9 mouse cellular contexts compared by ENCODE assay signal in the genomic region with DNA sequence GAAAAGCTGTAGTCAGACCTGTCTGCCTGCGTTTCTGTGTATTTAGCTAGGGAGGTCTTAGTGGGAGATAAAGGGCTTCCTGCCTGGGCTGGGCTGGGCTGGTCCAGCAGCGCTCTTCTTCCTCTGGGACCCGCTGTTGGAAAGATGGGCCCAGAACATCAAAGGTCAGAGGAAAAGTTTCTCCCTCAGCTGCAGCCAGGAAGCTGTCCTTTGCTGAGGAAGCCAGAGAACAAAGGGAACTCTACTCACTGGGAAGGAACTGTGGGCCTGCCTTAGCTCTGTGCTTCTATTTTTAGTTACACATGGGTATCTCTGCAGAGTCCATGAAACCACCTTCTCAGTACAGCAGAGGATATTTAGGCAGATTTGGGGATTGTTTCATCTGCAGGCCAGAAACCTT.
DNase-seq lines count a peak whose midpoint lies in the region; ATAC-seq and TF ChIP-seq lines count a peak whose summit lies in the region.
"Had no signal": no experiment of that assay in that cellular context is flagged by ENCODE, and none has a peak within 500 bp of the region (broad histone marks: within the 10 kb centered on the region; RNA-seq: fewer than 3 reads in every experiment).

No protein-coding gene starts in this region.

- H3K9me3 ChIP-seq in forebrain, embryonic 14.5 days (replicated peaks; ENCODE audit: control insufficient read depth, low read length), result no peaks in the 10 kb centered on the region
- no peaks in the 10 kb centered on the region for H3K9me3 ChIP-seq in forebrain, embryonic 11.5 days (ENCODE audit: control insufficient read depth, low read length)
- H3K9me3 ChIP-seq in embryonic facial prominence, embryonic 12.5 days, result no peaks in the 10 kb centered on the region
- no peaks in the 10 kb centered on the region for H3K9me3 ChIP-seq in hindbrain, postnatal 0 days (ENCODE audit: low read length)
- H3K9me3 ChIP-seq: limb, embryonic 12.5 days had no signal

- WGBS in forebrain, embryonic 14.5 days, result 73% methylated on average over 3 of the region's 3 CpGs
- WGBS in forebrain, embryonic 11.5 days, result 67% methylated on average over 3 of the region's 3 CpGs
- WGBS in embryonic facial prominence, embryonic 12.5 days, result 49% methylated on average over 3 of the region's 3 CpGs
- WGBS in hindbrain, postnatal 0 days, result 65% methylated on average over 3 of the region's 3 CpGs

- no peaks in the 10 kb centered on the region for H3K36me3 ChIP-seq in forebrain, embryonic 14.5 days (ENCODE audit: control insufficient read depth, insufficient read depth, low read length)
- H3K36me3 ChIP-seq in forebrain, embryonic 11.5 days (ENCODE audit: control insufficient read depth, insufficient read depth, low read length), result no peaks in the 10 kb centered on the region
- H3K36me3 ChIP-seq in embryonic facial prominence, embryonic 12.5 days, result no peaks in the 10 kb centered on the region
- H3K36me3 ChIP-seq in hindbrain, postnatal 0 days (ENCODE audit: insufficient read depth, low read length), result no peaks in the 10 kb centered on the region
- H3K36me3 ChIP-seq: limb, embryonic 12.5 days had no signal

- no peak overlapping the region; the same call in 1 of the 2 replicates for H3K27ac ChIP-seq in forebrain, embryonic 14.5 days (ENCODE audit: low read depth, low read length)
- H3K27ac ChIP-seq in forebrain, embryonic 11.5 days (ENCODE audit: low read depth, low read length), result no peak overlapping the region
- H3K27ac ChIP-seq in embryonic facial prominence, embryonic 12.5 days, result 0 out of 2 replicates have a peak overlapping the region, but pooled peaks have one; percentile 17
- peak overlapping the region; percentile 41; the same call in 1 of the 2 replicates for H3K27ac ChIP-seq in hindbrain, postnatal 0 days
- H3K27ac ChIP-seq: limb, embryonic 12.5 days had no signal

- no peaks in the 10 kb centered on the region for H3K27me3 ChIP-seq in forebrain, embryonic 14.5 days (replicated peaks; ENCODE audit: control insufficient read depth, insufficient read depth, low read length)
- H3K27me3 ChIP-seq in forebrain, embryonic 11.5 days (ENCODE audit: control insufficient read depth, insufficient read depth, low read length), result no peaks in the 10 kb centered on the region
- no peaks in the 10 kb centered on the region for H3K27me3 ChIP-seq in embryonic facial prominence, embryonic 12.5 days
- no peaks in the 10 kb centered on the region for H3K27me3 ChIP-seq in hindbrain, postnatal 0 days (ENCODE audit: insufficient read depth, low read length)
- H3K27me3 ChIP-seq: limb, embryonic 12.5 days had no signal

- no peak overlapping the region for H3K4me3 ChIP-seq in forebrain, embryonic 14.5 days (ENCODE audit: low read depth, low read length)
- H3K4me3 ChIP-seq in forebrain, embryonic 11.5 days (ENCODE audit: low read depth, low read length), result no peak overlapping the region
- no peak overlapping the region for H3K4me3 ChIP-seq in embryonic facial prominence, embryonic 12.5 days
- H3K4me3 ChIP-seq in hindbrain, postnatal 0 days (ENCODE audit: low read length), result no peak overlapping the region
- H3K4me3 ChIP-seq: limb, embryonic 12.5 days had no signal

- H3K9ac ChIP-seq in forebrain, embryonic 14.5 days (ENCODE audit: low read length), result no peak overlapping the region
- H3K9ac ChIP-seq in forebrain, embryonic 11.5 days (ENCODE audit: low read length), result no peak overlapping the region
- no peak overlapping the region for H3K9ac ChIP-seq in embryonic facial prominence, embryonic 12.5 days
- H3K9ac ChIP-seq in hindbrain, postnatal 0 days (replicated peaks; ENCODE audit: low read length), result no peak overlapping the region
- H3K9ac ChIP-seq: limb, embryonic 12.5 days had no signal

- TF ChIP-seq CTCF in hindbrain, postnatal 0 days (IDR thresholded peaks at IDR 0.05; ENCODE audit: low read depth), result no peak

- DNase-seq in forebrain, embryonic 14.5 days (ENCODE audit: low spot score), result no peak
- DNase-seq in forebrain, embryonic 11.5 days (ENCODE audit: low spot score), result no peak
- no peak for DNase-seq in hindbrain, postnatal 0 days (ENCODE audit: low spot score)
- peak; percentile 35 for DNase-seq in lung, postnatal 36 days
- no peak for DNase-seq in layer of hippocampus, adult 9-11 months
- no peak for DNase-seq in left cerebral cortex, postnatal 36 days (ENCODE audit: low spot score in 2 of 2)

- peak; percentile 32; the same call in 1 of the 2 replicates for ATAC-seq in forebrain, embryonic 14.5 days
- ATAC-seq in forebrain, embryonic 11.5 days (replicated peaks; ENCODE audit: low FRiP score), result no peak
- ATAC-seq in embryonic facial prominence, embryonic 12.5 days (ENCODE audit: insufficient number of reproducible peaks, insufficient read depth, low FRiP score, low TSS enrichment), result no peak
- no peak for ATAC-seq in hindbrain, postnatal 0 days
- ATAC-seq in frontal cortex, adult (ENCODE audit: low TSS enrichment), result no peak; the same call in 1 of the 2 replicates

- no peaks in the 10 kb centered on the region for H3K4me1 ChIP-seq in forebrain, embryonic 14.5 days (ENCODE audit: control insufficient read depth, insufficient read depth, low read length)
- H3K4me1 ChIP-seq in forebrain, embryonic 11.5 days (replicated peaks; ENCODE audit: control insufficient read depth, insufficient read depth, low read length), result no peaks in the 10 kb centered on the region
- peaks cover 5% of the 10 kb centered on the region for H3K4me1 ChIP-seq in embryonic facial prominence, embryonic 12.5 days
- no peaks in the 10 kb centered on the region for H3K4me1 ChIP-seq in hindbrain, postnatal 0 days (ENCODE audit: insufficient read depth, low read length)
- H3K4me1 ChIP-seq: limb, embryonic 12.5 days had no signal

- intact Hi-C loops in left cerebral cortex, postnatal 36 days (cut with DNase I), result no loop called here

- H3K4me2 ChIP-seq in forebrain, embryonic 14.5 days (ENCODE audit: low read length), result no peak overlapping the region
- no peak overlapping the region for H3K4me2 ChIP-seq in forebrain, embryonic 11.5 days (ENCODE audit: low read depth, low read length, severe bottlenecking)
- no peak overlapping the region for H3K4me2 ChIP-seq in embryonic facial prominence, embryonic 12.5 days (replicated peaks)
- H3K4me2 ChIP-seq in hindbrain, postnatal 0 days (ENCODE audit: low read depth, low read length), result no peak overlapping the region
- H3K4me2 ChIP-seq: limb, embryonic 12.5 days had no signal

Comparison
In these comparisons a context has a peak if more than half of its experiments do, and no peak if none do; other contexts are left out.
1. H3K27ac ChIP-seq: peak in embryonic facial prominence, embryonic 12.5 days (single experiment) and hindbrain, postnatal 0 days (single experiment); none in forebrain, embryonic 14.5 days (single experiment) and forebrain, embryonic 11.5 days (single experiment).